In the genomic region with DNA sequence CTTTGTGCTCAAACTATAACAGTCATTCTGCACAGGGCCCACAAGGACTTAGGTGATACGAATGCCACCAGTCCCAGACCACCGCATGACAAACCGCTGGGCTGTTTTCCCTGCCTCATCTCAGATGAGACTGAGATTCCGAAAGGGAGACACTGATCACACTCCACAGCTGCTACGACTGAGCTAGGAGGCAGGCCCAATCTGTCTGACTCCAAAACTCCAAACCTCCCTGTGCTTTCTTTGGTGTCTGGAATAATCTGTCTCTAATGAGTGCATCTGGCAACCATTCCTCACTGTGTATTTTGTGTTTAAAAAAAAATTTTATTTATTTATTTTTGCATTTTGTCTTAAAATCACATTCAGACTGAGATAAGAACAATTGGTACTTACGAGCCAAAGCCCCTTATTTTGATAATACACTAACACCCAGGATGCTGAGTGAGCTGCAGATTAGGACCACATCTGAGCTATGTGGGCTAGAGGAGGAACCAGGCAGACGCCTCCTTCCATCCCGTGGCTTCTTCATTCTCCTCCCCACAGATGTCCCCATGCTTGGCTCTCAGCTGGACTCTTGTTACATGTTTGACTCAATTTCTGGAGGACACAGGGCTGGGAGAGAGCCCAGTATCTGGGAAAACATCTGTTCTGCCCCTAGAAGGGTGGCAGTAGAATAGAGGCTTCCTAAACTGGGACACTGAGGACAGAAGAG, we compare ENCODE assay signal across 16 mouse cellular contexts.
"Had no signal": no experiment of that assay in that cellular context is flagged by ENCODE, and none has a peak within 500 bp of the region (broad histone marks: within the 10 kb centered on the region; RNA-seq: fewer than 3 reads in every experiment).

No protein-coding gene starts in this region.

- H3K36me3 ChIP-seq: limb, embryonic 10.5 days; liver, embryonic 15.5 days; midbrain, embryonic 15.5 days; neural tube, embryonic 12.5 days had no signal

- H3K4me2 ChIP-seq: liver, embryonic 11.5 days; liver, embryonic 15.5 days; midbrain, embryonic 15.5 days; neural tube, embryonic 12.5 days had no signal

- H3K9me3 ChIP-seq: limb, embryonic 10.5 days; liver, embryonic 15.5 days; midbrain, embryonic 15.5 days; neural tube, embryonic 12.5 days had no signal

- ATAC-seq: midbrain, embryonic 15.5 days had no signal

- H3K9ac ChIP-seq: liver, embryonic 15.5 days; midbrain, embryonic 15.5 days; neural tube, embryonic 12.5 days had no signal

- H3K27me3 ChIP-seq: midbrain, embryonic 15.5 days; neural tube, embryonic 12.5 days had no signal

- H3K27ac ChIP-seq: kidney, postnatal 0 days; left cerebral cortex, adult 2 months; limb, embryonic 10.5 days; liver, embryonic 15.5 days; midbrain, embryonic 15.5 days; neural tube, embryonic 12.5 days had no signal

- DNase-seq: kidney, adult 11 months; kidney, adult 9 months; kidney, postnatal 36 days; lung, adult 2 months; retina, postnatal 1 day; right cerebral cortex, postnatal 4 days; spleen, adult 18-20 months; thymus, adult 18-20 months; thymus, postnatal 14 days had no signal

- H3K4me3 ChIP-seq: left cerebral cortex, adult 2 months; limb, embryonic 10.5 days; liver, embryonic 15.5 days; midbrain, embryonic 15.5 days; neural tube, embryonic 12.5 days had no signal

- H3K4me1 ChIP-seq: liver, embryonic 15.5 days had no signal
